Mouse (Mus musculus): ENCODE data around the gene Mrpl30.
A peak's percentile ranks its signal among the peaks of the same experiment; 100 is the strongest.

The Mrpl30 gene

DNA sequence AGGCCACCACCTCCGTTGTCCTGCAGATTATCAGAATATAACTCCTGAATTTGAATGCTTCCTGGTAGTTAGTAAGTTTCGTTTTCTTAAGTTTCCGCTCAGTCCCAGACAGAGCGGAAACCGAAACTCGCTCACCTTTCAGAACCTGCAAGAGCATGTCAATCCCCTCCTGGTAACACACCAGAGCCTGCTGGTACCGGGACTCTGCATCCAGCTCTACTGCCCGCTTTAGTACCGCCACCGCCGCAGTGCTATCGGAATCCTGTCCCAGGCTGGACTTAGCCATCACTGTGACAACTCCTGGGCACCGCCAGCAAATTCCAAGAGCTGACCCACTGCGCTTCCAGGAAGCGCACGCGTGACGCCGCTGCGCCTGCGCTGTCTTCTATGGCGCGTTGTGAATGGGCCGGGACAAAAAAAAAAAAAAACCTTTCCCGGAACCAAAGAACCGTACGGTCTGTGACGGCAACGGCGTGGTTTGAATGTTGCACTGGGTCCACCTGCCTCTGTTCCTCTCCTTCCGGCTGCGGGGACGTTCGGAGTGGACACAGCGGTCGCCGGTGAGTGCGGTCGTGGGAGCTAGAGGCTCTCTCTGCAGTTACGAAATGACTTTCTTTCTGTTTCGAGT is at the start of gene Mrpl30, which contains the start of gene Mitd1:
Gene Mrpl30, plus strand, starts transcription at position 453 of the 628 bp plus-strand sequence.
Gene Mitd1, minus strand, starts transcription at position 387 of the 628 bp plus-strand sequence.
- DNase-seq: peak; percentile 90

DNA sequence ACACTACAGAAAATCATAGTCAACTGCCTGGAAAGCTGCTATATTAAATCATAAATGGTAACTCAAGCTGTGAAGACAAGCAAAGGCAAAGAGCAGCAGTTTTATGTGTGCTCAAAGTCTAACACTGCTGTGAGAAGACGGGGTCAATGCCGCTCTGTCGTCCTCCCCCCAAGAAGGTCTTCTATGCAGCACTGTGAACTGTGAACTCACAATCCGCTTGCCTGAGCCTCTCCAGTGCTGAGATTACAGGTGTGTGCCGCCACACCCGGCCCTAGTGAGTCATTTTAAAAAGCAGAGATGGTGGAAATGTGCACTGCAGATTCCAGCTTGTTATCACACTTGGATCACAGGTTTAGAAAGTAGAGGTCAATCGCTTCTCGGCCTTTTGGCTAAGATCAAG is 43.4 kb upstream of the Mrpl30 start:
- DNase-seq: no peak

DNA sequence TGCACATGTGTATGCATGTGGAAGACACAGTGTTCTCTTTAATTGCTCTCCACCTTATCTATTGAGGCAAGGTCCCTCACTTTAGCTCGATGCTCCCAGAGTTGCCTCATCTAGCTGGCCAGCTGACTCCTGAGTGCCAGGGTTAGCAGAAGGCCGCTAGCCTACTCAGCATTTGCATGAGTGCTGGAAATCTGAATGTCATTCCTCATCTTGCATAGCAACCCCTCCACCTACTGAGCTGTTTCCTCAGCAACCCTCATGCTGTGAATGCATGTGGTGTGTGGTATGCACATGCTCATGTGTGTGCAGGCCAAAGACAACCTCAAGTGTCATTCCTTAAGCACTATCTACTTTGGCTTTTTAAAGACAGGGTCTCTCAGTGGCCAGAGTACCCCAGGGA is 39.6 kb upstream of the Mrpl30 start:
- peak; percentile 65 for DNase-seq

DNA sequence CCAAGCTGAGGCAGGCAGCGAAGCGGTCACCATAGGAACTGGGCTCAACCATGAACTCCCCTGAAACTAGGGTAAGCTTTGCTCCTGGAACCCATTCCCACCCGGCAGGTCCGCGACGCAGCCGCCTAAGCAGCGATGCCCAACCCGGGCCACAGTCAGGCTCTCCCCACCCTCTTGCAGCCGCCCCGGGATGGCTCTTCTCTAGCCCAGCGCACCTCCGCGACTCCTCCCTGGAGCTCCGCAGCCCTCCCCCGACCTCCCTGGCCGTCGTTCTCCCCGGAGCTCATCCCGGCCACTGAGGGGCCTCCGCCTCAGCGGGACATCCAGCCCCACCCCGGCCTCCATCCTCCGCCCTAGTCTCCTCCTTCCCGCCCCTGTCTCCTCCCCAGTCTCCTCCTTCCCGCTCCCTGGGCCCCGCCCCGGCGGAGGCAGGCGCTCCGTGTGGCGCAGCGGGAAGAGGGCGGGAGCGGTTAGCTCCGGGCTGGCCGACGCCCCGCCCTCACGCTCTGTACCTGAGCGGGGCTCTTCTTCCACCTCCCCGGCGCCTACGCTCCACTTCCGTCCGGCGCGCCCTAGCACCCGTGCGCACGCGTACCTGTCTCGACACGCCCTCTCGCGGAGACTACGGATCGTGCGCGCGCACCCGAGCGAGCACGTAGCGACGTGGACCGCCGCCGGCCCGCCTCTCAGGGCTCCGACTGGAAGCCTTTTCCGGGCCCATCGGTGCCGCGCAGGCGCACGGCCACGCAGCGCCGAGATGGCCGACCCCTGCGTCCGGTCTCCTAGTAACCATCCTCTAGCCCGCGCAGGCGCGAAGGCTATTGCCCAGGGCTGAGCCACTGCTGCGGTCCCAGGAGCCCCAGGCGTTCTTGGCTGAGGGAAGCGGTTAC is 25.5 kb upstream of the Mrpl30 start:
- peak; percentile 100 for DNase-seq

DNA sequence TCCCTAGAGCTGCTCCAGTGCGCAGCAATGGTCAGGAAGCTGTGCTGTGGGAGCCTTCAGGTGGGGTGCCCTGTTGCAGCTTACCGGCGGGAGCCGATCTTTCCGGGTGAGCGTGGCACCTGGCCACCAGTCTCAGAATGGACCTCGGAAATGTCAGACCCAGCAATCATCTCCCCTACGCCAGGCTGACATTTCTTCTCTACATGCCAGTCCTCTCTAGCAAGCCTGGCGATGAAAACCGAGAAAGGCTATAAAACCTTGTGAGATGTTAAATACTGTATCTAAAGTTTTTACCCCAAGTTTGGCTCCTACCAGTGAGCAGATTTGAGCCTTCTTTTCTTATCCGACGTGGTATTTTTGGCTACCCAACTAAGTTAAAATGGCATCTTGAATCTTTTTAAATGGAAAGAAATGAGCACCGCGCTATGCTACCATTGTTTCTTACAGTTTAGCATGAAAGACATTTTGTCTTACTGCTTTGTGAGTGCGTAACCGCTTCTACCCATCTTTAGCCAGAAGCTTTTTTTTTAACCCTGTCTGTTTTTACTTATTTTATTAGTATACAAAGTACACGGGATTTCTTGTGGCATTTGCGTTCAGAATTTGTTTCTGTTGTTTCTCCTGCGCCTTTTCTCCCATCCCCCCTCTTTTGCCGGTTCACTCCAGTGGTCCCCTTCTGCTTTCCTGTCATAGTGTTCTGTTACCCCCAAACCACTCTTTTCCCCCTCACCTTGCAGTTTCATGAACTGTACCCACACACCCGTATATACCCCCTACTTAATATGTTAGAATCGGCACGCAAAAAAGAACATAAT is 24.7 kb upstream of the Mrpl30 start:
- DNase-seq: no peak

DNA sequence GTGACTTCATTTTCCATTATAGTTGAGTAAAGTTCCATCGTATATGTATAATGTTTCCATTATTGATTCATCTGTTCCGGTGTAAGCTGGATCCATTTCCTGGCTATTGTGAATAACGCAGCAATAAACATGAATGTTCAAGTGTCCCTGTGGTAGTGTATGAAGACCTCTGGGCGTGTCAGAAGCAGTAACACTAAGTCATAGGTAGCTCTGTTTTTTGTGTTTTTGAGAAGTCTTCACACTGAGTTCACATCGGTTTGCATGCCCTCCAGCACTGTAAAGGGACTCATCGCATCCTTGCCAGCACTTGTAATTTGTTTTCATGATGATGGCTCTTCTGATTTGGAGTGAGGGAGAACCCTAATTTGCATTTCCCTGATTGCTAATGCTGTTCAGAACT is 24.0 kb upstream of the Mrpl30 start, which contains the start of gene Tsga10:
Gene Tsga10, minus strand, starts transcription at position 144 of the 400 bp plus-strand sequence.
- no peak for DNase-seq

DNA sequence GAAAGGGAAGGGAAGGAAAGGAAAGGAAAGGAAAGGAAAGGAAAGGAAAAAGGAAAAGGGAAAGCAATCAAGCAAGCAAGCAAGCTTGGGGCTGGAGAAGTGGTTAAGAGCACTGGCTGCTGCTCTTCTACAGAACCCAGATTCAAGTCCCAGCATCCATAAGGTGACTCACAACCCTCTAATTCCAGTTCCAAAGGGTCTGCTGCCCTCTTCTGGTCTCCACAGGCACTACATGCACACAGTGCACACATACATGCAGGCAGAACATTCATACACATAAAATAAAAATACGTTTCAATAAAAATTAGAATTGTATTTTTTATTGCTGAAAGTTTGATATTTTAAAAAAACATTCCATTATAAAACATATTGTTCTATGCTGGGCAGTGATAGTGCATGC is 23.2 kb upstream of the Mrpl30 start:
- DNase-seq: no peak

DNA sequence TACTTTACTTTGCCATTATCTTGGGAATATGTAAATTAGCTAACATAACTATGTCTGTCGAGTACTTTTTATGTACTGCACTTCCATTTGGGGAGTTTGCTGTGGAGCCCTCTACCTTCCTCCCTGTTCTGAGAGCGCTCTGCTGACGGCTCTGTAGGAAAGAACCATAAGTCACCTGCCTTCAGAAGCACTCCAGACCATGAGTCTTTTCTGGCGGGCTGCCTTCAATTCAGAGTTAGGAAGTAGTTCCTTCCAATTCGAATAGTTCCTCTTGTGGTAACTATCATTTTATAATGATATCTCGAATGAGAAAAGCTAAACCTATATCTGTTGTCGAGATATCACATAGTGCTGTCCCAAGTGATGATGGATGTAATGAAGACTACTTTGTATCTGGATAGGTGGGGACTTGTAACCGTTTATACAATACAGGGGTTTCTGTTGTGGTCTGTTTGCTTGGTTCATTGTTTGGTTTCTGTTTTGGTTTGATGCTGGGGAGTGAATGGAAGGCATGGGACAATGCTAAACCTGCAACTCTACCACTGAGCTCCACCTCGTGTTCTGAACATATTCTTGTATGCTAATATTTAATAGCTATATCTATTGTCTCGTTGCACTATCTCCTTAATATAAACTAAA is 22.5 kb upstream of the Mrpl30 start:
- DNase-seq: no peak

DNA sequence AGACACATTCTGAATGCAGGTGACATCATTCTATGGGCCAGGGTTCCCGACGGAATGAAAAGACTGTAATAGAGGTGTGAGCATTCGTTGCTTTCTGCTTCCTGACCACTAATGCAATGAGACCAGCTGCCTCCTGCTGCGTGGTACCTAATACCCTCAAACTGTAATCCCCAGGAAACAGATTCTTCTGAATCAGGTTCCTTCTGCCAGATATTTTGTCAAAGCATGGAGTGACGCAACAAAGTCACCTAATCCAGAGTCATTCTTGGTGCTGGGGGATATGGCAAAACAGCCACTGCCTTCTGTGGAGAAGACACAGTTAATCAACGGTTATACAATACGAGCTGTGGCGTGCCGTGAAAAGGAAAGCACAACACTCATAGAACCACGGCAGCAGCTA is 21.6 kb upstream of the Mrpl30 start:
- DNase-seq: no peak

DNA sequence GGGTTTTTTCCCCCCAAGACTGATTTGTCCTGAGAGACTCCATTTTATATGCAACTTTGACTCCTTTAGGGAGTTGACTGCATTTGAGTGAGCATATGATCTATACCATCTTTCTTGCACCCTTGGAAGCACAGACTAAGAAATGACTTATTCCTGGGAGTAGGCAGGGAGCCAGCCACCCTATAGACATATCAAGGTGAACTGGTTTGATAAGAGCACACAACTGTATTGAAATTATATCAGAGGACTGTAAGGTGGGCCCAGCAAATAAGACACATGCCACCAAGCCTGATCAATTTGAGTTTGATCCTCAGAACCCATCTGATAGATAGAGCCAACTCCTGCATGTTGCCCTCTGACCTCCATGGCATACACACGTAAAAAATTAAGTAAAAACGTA is 20.9 kb upstream of the Mrpl30 start:
- DNase-seq: no peak

DNA sequence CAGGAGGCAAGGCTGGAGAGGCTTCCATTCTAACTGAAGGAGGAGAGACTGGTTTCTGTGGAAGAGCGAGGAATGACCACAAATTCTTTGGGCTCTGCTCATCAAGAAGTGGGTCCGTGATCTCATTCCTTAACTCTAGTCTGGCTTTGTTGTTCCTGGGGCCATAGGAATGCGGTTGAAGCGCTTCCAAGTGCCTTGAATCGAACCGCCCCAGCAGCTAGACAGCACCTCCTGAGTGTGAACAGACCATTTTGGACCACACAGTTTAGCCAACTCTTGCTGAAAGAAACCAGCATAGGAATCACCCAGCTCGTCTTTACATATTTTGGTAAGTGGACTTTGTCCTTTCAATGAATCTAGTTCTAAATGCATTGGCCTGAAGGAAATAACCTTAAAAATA is 18.6 kb upstream of the Mrpl30 start, which contains the start of gene Lipt1:
Gene Lipt1, plus strand, starts transcription at position 35 of the 400 bp plus-strand sequence.
- no peak for DNase-seq

DNA sequence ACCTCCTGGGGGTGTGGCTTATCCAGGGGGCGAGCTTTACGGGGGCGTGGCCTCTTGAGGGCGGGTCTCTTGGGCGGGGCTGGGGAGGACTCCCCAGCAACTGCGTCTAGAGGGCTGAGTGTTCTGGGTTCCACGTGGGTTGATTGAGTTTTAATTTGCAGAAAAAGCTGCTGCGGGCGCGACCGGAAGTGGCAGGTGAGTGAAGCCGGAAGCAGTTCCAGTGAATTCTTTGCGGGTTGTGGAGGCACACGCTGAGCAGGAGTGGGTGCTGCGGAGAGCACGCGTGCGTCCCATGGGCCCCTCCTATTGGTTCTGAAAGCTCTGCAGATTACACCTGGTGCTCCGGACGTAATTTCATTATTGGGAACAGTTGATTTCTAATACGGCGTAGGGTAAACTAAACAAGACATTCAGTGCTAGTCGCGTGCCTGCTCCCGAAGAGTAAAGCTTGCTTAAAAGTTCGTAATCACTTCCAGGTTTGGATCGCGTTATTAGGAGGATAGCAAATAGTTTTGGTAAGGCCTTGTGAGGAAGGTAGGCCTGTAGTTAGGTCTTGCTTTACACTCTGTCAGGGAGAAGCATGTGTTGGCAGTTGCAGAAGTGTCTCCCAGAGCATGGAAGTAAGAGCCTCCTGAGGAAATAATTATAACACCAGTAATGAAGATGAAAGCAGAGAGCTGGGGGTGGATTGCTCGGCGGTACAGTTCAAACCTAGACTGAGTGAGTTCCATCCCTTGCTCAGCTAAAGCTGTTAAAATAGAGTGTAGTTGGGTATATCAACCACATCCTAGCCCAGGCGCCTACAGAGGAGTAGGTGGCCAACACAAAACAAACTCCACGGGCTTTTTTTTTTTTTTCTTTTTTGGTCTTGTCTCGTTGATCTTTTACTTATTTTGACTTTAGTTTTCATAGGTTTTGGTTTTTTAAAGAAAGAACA is 17.9 kb upstream of the Mrpl30 start:
- DNase-seq: peak; percentile 87

DNA sequence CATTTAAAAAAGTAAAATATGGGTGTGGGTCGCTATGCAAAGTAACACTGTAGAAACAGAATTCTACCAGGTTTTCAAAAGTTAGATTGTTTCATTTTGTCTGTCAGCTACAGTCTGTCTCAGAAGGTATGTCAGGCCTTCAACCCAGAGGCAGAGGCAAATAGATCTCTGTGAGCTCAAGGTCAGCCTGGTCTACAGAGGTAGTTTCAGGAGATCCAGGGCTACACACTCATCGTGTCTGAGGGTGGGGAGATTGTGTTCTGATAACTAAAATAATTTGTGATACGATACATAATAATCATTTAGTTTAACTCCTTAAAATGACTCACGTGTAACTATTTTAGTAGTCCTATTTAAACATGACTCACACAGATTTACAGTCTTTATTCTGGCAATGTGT is 17.1 kb upstream of the Mrpl30 start:
- DNase-seq: no peak

DNA sequence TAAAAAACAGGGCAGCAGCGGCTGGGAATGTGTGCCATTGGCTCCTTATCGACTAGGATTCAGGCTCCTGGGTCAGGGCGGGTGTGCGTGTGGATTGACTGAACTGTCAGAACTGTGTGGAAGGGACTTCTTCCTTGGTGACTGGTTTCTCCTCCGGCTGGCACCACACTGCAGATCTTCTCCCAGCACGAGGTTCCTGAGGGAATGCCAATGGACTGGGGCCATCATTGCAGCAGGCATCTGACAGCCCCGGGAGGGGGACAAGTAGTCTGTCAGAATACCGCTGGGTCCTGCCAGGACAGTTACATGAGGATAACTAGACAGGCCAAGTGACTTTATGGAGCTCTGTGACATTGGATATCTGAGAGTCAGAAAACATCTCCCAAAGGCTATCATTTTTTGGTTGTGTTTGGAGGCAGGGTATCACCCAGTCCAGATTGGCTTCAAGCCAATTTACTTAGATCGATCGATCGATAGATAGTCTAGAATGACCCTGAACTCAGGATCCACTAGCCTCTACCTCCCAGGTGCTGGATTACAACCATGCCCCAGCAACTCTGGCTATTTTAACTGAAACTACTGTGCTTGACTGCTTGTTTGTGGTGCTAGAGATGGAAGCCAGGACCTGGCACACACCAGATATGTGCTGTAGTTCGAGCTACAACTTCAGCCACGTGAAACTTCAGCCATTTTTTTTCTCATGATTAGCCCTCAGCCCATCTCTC is 12.4 kb upstream of the Mrpl30 start:
- DNase-seq: no peak

DNA sequence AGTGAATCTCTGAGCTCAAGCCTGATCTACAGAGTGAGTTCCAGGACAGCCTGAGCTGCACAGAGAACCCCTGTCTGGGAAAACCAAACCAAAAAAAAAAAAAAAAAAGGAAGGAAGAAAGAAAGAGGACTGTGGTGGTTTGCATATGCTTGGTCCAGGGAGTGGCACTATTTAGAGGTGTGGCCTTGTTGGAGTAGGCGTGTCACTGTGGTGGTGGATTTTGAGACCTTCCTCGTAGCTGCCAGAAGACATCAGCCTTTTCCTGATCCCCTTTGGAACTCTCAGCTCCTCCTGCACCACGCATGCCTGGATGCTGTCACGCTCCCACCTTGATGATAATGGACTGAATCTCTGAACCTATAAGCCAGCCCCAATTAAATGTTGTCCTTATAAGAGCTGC is 6.9 kb upstream of the Mrpl30 start:
- no peak for DNase-seq

DNA sequence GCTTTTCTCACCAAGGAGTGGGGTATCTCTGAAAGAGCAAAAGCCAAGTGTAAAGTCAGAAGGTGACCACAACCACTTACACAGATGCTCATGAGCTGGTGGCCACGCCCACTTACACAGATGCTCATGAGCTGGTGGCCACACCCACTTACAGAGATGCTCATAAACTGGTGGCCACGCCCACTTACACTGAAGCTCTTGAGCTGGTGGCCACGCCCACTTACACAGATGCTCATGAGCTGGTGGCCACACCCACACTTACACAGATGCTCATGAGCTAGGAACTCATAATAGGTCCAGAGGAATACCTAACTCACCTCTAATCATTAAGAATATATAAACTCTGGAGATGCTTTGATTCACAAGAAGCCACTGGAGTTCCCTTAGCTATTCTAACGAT is 5.8 kb upstream of the Mrpl30 start:
- no peak for DNase-seq

DNA sequence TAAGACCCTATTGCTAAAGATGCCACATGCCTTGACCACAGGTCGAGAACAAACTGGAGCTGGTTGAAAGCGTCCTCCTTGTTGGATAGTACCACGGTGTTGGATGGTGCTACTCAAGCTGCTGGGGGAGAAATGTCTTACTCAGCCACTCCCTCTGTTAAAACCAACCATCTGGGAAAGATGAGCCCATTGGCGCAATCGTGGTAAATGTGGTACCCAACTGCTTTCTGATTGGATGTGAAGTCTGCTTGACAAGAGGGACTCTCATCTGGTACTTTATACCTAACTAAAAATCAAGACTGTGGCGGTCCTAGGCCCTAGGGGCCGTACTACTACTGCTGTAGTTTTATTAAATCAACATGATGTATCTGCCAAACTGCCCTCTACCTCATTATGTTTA is 1.1 kb upstream of the Mrpl30 start:
- no peak for DNase-seq

DNA sequence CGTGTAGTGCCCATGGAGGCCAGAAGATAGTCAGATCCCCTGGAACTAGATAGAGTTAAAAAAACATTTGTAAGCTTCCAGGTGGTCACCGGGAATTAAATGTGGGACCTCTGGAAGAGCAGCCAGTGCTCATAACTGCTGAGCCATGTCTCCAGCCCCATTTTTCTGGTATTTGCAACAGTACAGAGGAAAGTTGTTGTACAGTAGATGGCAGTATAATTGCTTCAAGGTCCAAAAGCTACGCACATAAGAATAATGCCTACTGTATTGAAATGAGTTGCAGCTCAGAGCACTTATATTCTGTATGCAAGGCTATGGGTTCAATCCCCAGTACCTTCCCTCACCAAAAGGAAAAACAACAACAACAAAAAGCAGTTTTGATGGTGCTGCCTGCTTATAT is 1.1 kb downstream of the Mrpl30 start:
- no peak for DNase-seq

DNA sequence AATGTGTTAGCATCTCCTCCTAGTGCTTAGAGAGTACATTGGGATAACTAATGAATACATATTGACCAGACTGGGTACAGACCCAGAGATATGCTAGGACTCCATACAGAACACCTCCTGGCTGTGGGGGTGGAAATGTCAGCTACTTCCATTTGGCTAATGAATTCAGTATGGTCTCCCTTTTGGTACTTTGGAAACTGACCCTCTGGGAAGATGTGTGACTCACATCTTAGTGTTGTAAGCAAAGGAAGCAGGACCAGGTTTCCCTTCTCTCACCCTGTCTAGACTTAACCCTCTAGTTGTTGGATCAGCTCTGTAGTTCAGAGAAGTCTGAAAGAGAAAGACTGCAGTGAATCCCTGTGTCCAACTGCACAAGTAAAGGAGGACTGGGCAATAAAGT is 4.3 kb downstream of the Mrpl30 start:
- no peak for DNase-seq

DNA sequence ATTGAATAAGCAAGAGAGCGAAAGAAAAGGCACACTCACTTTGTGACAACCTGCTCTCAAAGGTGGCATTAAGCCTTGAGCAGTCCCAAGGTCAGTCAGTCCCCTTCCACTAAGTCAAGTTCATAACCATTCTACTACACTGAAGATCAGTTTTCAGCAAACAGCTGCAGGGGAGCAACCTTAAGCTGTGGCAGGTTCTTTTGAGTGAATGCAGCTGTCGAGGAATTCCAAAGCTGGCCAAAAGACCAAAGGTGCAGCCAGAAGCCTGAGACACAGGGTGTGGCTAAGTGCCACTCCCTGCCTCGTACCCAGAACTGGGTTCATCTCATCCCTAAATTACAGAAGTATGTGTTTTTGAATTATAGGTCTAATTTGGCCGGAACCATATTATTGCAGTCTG is 9.5 kb downstream of the Mrpl30 start:
- no peak for DNase-seq

DNA sequence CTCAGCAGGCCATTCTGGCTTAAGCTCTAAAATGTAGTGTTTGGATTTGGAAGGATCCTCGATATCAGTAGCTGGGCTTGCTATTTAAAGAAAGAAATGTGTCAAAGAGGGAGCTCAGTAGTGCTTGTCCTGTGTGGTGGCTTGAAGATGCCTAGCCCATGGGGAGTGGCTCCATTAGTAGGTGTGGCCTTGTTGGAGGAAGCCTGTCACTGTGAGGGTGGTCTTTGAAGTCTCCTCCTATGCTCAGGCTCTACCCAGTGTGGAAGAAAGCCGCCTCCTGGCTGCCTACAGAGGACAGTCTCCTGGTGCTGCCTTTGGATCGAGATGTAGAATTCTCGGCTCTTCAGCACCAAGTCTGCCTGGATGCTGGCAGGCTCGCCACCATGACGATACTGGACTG is 10.0 kb downstream of the Mrpl30 start:
- DNase-seq: no peak
